Mouse (Mus musculus) layer of hippocampus, postnatal 36 days (tissue): ENCODE measurements around the gene Gm10334. TPM values are rescaled to one million over a fixed set of nuclear protein-coding genes. Genes with fewer than 3 reads are reported as not detected.
"Not testable (repeated sequence)": the region's sequence is repeated elsewhere in the genome, so short reads cannot be mapped to it uniquely, and the experiment has no call there.

ENCODE experiments used
- DNase-seq, 2 experiments: peaks; one replicate each; pipeline ENCODE4 v3.0.0; 2022
- total RNA-seq, 2 experiments: library from RNA; stranded (reverse); gene quantifications; 2 replicates each; pipeline ENCODE4 v1.2.3; 2021

Gm10334 gene
- not detected for total RNA-seq

- DNase-seq = not testable (repeated sequence)
Observed at GRCm38 (mm10) chr6:41446045-41446444, at the start of gene Gm10334. Gene Gm10334 (minus strand): TSS chr6:41446145.

DNA sequence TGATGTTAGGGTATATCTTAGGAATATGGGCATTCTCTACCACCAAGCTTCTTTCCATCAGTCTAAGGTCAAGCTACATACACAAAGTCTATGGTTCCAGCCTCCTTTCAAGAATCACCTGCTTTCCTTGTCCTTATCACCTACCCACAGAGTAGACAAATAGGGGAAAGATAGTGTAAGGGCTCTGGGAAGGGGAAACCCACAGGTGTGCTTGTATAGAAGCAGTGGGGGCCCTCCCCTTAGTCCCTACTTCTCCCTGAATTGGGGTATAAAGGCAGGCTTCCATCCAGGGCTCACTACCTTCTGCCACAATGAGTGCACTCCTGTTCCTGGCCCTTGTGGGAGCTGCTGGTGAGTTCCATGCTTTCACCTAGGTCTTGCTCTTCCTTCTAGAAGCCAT, 12.7 kb upstream of the Gm10334 start, which contains the start of gene Prss1:
Gene Prss1, plus strand, starts transcription at position 301 of the 400 bp plus-strand sequence.
- not testable (repeated sequence) for DNase-seq

DNA sequence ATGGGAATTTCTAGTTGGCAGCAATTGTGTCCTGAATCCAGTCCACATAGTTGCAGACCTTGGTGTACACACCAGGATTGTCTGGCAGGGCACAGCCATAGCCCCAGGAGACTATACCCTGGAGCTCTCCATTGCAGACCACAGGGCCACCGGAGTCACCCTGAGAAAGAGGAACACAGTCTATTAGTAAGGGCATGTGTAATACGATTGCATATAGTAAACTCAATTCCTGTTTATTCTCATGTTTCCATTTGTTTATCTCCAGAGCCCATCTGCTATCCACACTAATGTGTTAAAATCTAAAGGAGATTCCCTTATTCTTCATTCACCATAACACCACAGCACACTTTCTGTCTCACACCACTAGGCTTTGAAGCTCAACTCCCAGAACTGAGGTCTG, 3.7 kb downstream of the Gm10334 start:
- not testable (repeated sequence) for DNase-seq

Other genes starting within 250 kb of the Gm10334 start
- not detected for gene Try4, start 143.9 kb downstream of the Gm10334 start, total RNA-seq
- not detected for gene Try5, start 129.3 kb downstream of the Gm10334 start, total RNA-seq
- not detected for gene Try10, start 92.0 kb downstream of the Gm10334 start, total RNA-seq
- not detected for gene Prss3, start 68.5 kb downstream of the Gm10334 start, total RNA-seq
- gene Gm5771, start 53.8 kb downstream of the Gm10334 start, total RNA-seq = not detected
- not detected for gene Prss1, start 12.8 kb upstream of the Gm10334 start, total RNA-seq
- gene Prss2, start 75.6 kb upstream of the Gm10334 start, total RNA-seq = not detected
- gene Ephb6, start 159.3 kb upstream of the Gm10334 start, total RNA-seq = 10 to 100 TPM; 67.7 to 71.2 TPM
- 1 to 10 TPM in 1 of 2 experiments, under 1 TPM in 1; 0.87 to 1.2 TPM for gene Trpv6, start 190.3 kb upstream of the Gm10334 start, total RNA-seq
- not detected for gene Trpv5, start 234.6 kb upstream of the Gm10334 start, total RNA-seq
- not detected for gene Llcfc1, start 238.3 kb upstream of the Gm10334 start, total RNA-seq